Mouse (Mus musculus) neural tube, embryonic 12.5 days (tissue): Measurements from ENCODE around the gene Adcy3. TPM values are rescaled to one million over a fixed set of nuclear protein-coding genes. Genes with fewer than 3 reads are reported as not detected.
"Not testable (repeated sequence)": the region's sequence is repeated elsewhere in the genome, so short reads cannot be mapped to it uniquely, and the experiment has no call there.

Experiments used
- ATAC-seq: fragments of 200-750 bp; cut with Nextera tagmentation; 2 replicates; pipeline ENCODE4 v1.8.0; 2017; ENCODE audit warnings: low read depth, mild to moderate bottlenecking, moderate TSS enrichment, moderate library complexity; ENCODE audit not compliant: low FRiP score
- H3K27ac ChIP-seq: fragments of 300-500 bp; sonication (generic); 2 replicates; pipeline ENCODE4 v1.5.1; 2016
- H3K27me3 ChIP-seq: fragments of 300-500 bp; sonication (generic); replicated peaks from 2 replicates; pipeline ENCODE4 v1.6.1; 2016; ENCODE audit warnings: mild to moderate bottlenecking
- H3K36me3 ChIP-seq: fragments of 300-500 bp; sonication (generic); 2 replicates; pipeline ENCODE4 v1.6.1; 2016; ENCODE audit warnings: mild to moderate bottlenecking
- H3K4me1 ChIP-seq: fragments of 300-500 bp; sonication (generic); 2 replicates; pipeline ENCODE4 v1.6.1; 2016
- H3K4me2 ChIP-seq: fragments of 300-500 bp; sonication (generic); replicated peaks from 2 replicates; pipeline ENCODE4 v1.6.1; 2016; ENCODE audit warnings: mild to moderate bottlenecking
- H3K4me3 ChIP-seq: fragments of 300-500 bp; sonication (generic); 2 replicates; pipeline ENCODE4 v1.5.1; 2016
- H3K9ac ChIP-seq: fragments of 300-500 bp; sonication (generic); 2 replicates; pipeline ENCODE4 v1.6.1; 2016; ENCODE audit warnings: mild to moderate bottlenecking
- H3K9me3 ChIP-seq: fragments of 300-500 bp; sonication (generic); 2 replicates; pipeline ENCODE4 v1.6.1; 2016; ENCODE audit warnings: mild to moderate bottlenecking
- WGBS: fragments of 180-500 bp; shearing (Covaris S2); methylation state at CpG from one replicate; pipeline ENCODE4 v1.1.7; 2016; 5-methylcytosine and 5-hydroxymethylcytosine counted together
- polyA plus RNA-seq: library from polyadenylated mRNA; unstranded; fragments of >200 nt; fragmentation: Nextera tagmentation; extraction: Ambion mirVana; gene quantifications from 2 replicates; pipeline ENCODE4 v1.2.1, GENCODE M21; 2016

Gene Adcy3
- polyA plus RNA-seq, 1 experiment from 2014 or later: 8.3 TPM

GRCm38 (mm10) chr12:4209196-4209595 lies 76.3 kb downstream of the Adcy3 start:
- H3K9me3 ChIP-seq: no peaks in the 10 kb centered on the region
- H3K27ac ChIP-seq: no peak overlapping the region
- H3K9ac ChIP-seq: no peak overlapping the region
- ATAC-seq: no peak
- peaks cover 45% of the 10 kb centered on the region for H3K36me3 ChIP-seq
- H3K27me3 ChIP-seq: no peaks in the 10 kb centered on the region
- no peak overlapping the region for H3K4me2 ChIP-seq
- 97% methylated on average over 9 of the region's 9 CpGs for WGBS
- no peaks in the 10 kb centered on the region for H3K4me1 ChIP-seq
- no peak overlapping the region for H3K4me3 ChIP-seq

GRCm38 (mm10) chr12:4211174-4211573 lies 78.3 kb downstream of the Adcy3 start:
- ATAC-seq: no peak
- 88% methylated on average over 9 of the region's 9 CpGs for WGBS
- H3K9me3 ChIP-seq: no peaks in the 10 kb centered on the region
- no peaks in the 10 kb centered on the region for H3K27me3 ChIP-seq
- H3K4me2 ChIP-seq: no peak overlapping the region
- no peak overlapping the region for H3K27ac ChIP-seq
- H3K4me3 ChIP-seq: no peak overlapping the region
- H3K4me1 ChIP-seq: no peaks in the 10 kb centered on the region
- peaks cover 65% of the 10 kb centered on the region for H3K36me3 ChIP-seq
- H3K9ac ChIP-seq: no peak overlapping the region

DNA sequence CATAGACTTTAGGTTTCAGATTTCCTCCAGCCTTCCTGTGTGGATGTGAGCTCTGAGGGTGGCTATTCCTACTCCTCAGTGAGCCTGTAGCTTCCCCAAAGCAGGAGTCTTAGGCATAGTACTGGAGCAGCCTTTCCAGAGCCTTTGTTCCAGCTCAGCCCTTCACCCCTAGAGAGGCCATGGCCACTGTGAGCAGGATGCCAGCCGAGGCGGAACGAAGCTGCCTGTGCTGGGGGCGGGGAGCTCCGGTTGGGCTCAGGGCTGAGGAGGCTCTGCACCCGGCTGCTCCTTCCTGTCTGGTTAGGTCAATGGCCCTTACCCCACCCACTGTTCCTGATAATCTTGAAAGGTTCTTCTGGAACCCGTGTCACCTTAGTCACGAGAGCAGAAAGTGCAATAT lies 80.0 kb downstream of the Adcy3 start:
- Histone ChIP-seq H3K4me2 (no peak overlapping the region), H3K9me3 (no peaks in the 10 kb centered on the region), H3K27me3 (no peaks in the 10 kb centered on the region), H3K4me1 (no peaks in the 10 kb centered on the region), H3K4me3 (no peak overlapping the region), H3K27ac (no peak overlapping the region), H3K9ac (no peak overlapping the region), H3K36me3 (peaks cover 74% of the 10 kb centered on the region)
- 80% methylated on average over 8 of the region's 8 CpGs for WGBS
- ATAC-seq: no peak

- Histone ChIP-seq H3K4me3 (no peak overlapping the region), H3K36me3 (peaks cover 34% of the 10 kb centered on the region), H3K27ac (no peak overlapping the region), H3K4me2 (no peak overlapping the region), H3K9me3 (no peaks in the 10 kb centered on the region), H3K9ac (no peak overlapping the region), H3K4me1 (0 out of 2 replicates have a peak, but pooled peaks cover 4% of the 10 kb centered on the region), H3K27me3 (no peaks in the 10 kb centered on the region)
- WGBS: 91% methylated on average over 7 of the region's 7 CpGs
- ATAC-seq: no peak
These were observed 97.3 kb downstream of the Adcy3 start for GRCm38 (mm10) chr12:4230156-4230555.

GRCm38 (mm10) chr12:4232777-4233176 lies 99.9 kb downstream of the Adcy3 start:
- Histone ChIP-seq H3K36me3 (peaks cover 9% of the 10 kb centered on the region), H3K9ac (no peak overlapping the region), H3K27me3 (no peaks in the 10 kb centered on the region), H3K9me3 (no peaks in the 10 kb centered on the region), H3K4me3 (0 out of 2 replicates have a peak overlapping the region, but pooled peaks have one; percentile 2), H3K4me2 (peak overlapping the region; percentile 69), H3K27ac (no peak overlapping the region), H3K4me1 (0 out of 2 replicates have a peak, but pooled peaks cover 4% of the 10 kb centered on the region)
- ATAC-seq: no peak
- 62% methylated on average over 4 of the region's 4 CpGs for WGBS

DNA sequence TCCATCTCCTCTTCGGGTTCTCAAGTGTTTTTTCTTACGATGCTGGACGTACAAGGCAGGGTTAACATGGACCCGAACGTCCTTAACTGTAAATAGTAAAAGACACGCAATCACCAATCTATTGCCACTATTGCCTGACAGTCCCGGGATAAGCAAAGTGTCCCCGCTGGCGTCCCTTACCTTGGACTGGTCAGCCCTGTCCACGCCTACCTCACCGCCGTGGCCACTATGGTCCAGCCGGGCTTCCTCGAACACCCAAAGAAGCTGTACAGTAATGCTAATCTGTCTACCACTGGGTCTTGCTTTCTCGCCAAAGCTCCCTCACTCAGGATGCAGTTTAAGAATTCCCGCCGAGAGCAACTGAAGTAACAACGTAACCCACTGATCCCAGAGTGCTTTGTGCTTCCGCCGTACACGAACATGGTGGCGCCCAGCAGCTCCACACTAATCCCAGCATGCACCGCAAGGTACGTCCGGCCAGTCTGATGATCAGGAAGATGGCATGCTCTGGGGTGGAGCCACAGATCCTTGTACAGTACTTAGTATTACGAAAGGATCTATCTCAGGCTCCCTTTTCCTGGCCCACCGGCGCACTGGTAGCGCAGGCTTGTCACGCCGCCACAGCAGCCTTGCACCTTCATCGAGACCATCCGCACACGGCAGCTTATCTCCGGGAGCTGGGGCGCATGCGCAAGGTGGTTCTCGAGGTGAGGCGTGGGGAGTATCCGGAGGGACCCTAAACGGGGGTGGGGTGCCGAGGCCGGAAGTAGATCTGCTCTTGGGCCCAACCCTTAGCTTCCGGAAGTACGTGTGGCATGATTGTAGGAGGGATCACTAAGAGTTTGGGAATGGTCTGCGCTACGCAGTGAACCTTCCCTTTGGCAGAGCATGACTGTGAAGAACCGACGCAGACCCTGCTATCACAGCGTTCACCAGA lies 100.9 kb downstream of the Adcy3 start, which contains the start of the genes Ptrhd1 and Cenpo:
Gene Ptrhd1 (plus strand): TSS at position 456 of the 937 bp plus-strand sequence.
Gene Cenpo (minus strand): TSS at position 723 of the 937 bp plus-strand sequence.
- 0 out of 2 replicates have a peak, but pooled peaks cover 4% of the 10 kb centered on the region for H3K4me1 ChIP-seq
- peak within 1 kb of the TSS; percentile 68 for H3K4me3 ChIP-seq
- peak within 1 kb of the TSS; percentile 62 for H3K9ac ChIP-seq
- peak within 1 kb of the TSS; percentile 79; the same call in 1 of the 2 replicates for H3K27ac ChIP-seq
- H3K4me2 ChIP-seq: peak within 1 kb of the TSS; percentile 69
- H3K27me3 ChIP-seq: no peaks in the 10 kb centered on the region
- ATAC-seq: peak; percentile 98
- no peaks in the 10 kb centered on the region for H3K9me3 ChIP-seq
- WGBS: under 1% methylated on average over 50 of the region's 50 CpGs
- peaks cover 3% of the 10 kb centered on the region; the same call in 1 of the 2 replicates for H3K36me3 ChIP-seq

GRCm38 (mm10) chr12:4237481-4237880 lies 104.6 kb downstream of the Adcy3 start:
- Histone ChIP-seq H3K36me3 (no peaks in the 10 kb centered on the region), H3K4me1 (0 out of 2 replicates have a peak, but pooled peaks cover 4% of the 10 kb centered on the region), H3K4me3 (no peak overlapping the region), H3K27me3 (no peaks in the 10 kb centered on the region), H3K9me3 (no peaks in the 10 kb centered on the region), H3K4me2 (no peak overlapping the region), H3K9ac (no peak overlapping the region), H3K27ac (no peak overlapping the region)
- WGBS: 96% methylated on average over 15 of the region's 15 CpGs
- no peak for ATAC-seq

- not testable (repeated sequence) for H3K36me3 ChIP-seq, H3K27ac ChIP-seq, H3K9ac ChIP-seq, H3K4me3 ChIP-seq, H3K27me3 ChIP-seq, H3K4me2 ChIP-seq, H3K9me3 ChIP-seq, H3K4me1 ChIP-seq, ATAC-seq
- WGBS: 75% methylated on average over 8 of the region's 8 CpGs
These were observed 107.4 kb downstream of the Adcy3 start for GRCm38 (mm10) chr12:4240281-4240680.

DNA sequence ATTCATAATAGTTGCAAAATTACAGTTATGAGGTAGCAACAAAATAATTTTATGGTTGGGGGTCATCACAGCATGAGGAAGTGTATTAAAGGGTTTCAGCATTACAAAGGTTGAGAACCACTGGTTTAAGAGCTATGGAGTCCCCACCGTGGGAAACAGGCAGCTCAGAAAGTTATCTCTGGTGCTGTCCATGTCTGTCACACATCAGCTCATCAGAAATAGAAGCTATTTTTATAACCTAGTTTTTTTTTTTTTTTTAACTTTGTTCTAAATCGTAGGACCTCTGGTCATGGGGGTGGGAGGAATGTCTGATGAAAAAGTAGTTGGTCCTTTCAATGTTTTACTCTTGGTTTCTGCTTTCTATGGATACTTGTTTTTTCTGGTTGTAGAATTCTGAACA lies 110.9 kb downstream of the Adcy3 start:
- Histone ChIP-seq H3K9ac (no peak overlapping the region), H3K4me2 (no peak overlapping the region), H3K27me3 (no peaks in the 10 kb centered on the region), H3K27ac (no peak overlapping the region), H3K4me3 (no peak overlapping the region), H3K9me3 (no peaks in the 10 kb centered on the region), H3K36me3 (no peaks in the 10 kb centered on the region), H3K4me1 (no peaks in the 10 kb centered on the region)
- no peak for ATAC-seq
- WGBS: 83% methylated on average over 2 of the region's 2 CpGs

DNA sequence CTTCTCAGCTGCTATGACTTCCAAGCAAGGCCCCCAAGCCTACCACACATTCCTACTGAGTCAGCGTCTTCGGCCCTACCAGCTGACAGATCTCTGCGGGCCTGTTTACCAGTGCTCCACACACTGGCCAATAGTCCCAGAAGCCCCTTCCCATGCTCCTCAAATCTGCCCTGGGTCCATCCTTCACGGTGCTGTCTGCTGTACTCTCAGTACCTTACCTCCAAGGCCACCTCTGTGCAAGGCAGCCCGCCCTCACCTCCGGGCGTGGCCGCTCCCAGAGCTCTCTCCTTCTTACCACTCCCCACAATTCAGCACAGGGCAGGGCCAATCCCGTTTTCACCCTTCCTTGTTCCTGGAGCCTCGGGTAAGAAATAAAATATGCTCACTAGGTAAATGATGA lies 112.8 kb downstream of the Adcy3 start:
- no peak for ATAC-seq
- H3K36me3 ChIP-seq: peaks cover 4% of the 10 kb centered on the region; the same call in 1 of the 2 replicates
- H3K27ac ChIP-seq: no peak overlapping the region
- H3K4me3 ChIP-seq: no peak overlapping the region
- H3K9me3 ChIP-seq: no peaks in the 10 kb centered on the region
- H3K9ac ChIP-seq: no peak overlapping the region
- WGBS: 88% methylated on average over 10 of the region's 10 CpGs
- no peaks in the 10 kb centered on the region for H3K27me3 ChIP-seq
- H3K4me1 ChIP-seq: no peaks in the 10 kb centered on the region
- H3K4me2 ChIP-seq: no peak overlapping the region

- Histone ChIP-seq H3K4me3 (no peak overlapping the region), H3K27me3 (no peaks in the 10 kb centered on the region), H3K36me3 (peaks cover 16% of the 10 kb centered on the region; the same call in 1 of the 2 replicates), H3K9ac (no peak overlapping the region), H3K9me3 (no peaks in the 10 kb centered on the region), H3K4me2 (no peak overlapping the region), H3K4me1 (no peaks in the 10 kb centered on the region), H3K27ac (no peak overlapping the region)
- ATAC-seq: no peak
- WGBS: 92% methylated on average over 6 of the region's 6 CpGs
These were observed 116.9 kb downstream of the Adcy3 start for GRCm38 (mm10) chr12:4249786-4250185.

GRCm38 (mm10) chr12:4252742-4253655 lies 120.1 kb downstream of the Adcy3 start:
- no peak overlapping the region for H3K4me3 ChIP-seq
- ATAC-seq: no peak
- no peak overlapping the region for H3K9ac ChIP-seq
- no peaks in the 10 kb centered on the region for H3K27me3 ChIP-seq
- no peaks in the 10 kb centered on the region for H3K9me3 ChIP-seq
- WGBS: 90% methylated on average over 16 of the region's 16 CpGs
- no peak overlapping the region for H3K4me2 ChIP-seq
- no peaks in the 10 kb centered on the region for H3K4me1 ChIP-seq
- no peak overlapping the region for H3K27ac ChIP-seq
- peaks cover 30% of the 10 kb centered on the region; the same call in 1 of the 2 replicates for H3K36me3 ChIP-seq
